Mouse (Mus musculus) spleen, adult 12 weeks (tissue): ENCODE measurements around the gene Irak2.
A peak's percentile ranks its signal among the peaks of the same experiment; 100 is the strongest.

Experiments
- DNase-seq: peaks from one replicate; pipeline ENCODE4 v3.0.0; 2022; ENCODE audit warnings: low spot score

Gene Irak2

DNA sequence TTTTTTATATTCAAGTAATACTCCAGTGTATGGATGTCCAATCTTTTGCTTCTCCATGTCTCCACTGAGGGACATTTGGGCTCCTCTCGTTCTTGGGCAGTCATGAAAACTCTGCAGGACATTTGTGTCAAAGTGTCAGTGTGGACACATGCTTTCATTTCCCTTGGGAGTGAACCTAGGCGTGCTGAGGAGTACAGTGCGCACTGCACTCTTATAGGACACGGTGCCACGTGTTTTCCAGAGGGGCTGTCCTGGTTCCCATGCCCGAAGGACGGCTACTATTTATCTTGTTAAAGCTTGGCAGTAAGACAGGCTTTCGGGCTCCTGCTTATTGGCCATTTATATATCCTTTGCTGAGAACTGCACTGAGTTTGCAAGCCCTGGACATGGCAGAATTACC, 4.3 kb downstream of the Irak2 start:
- DNase-seq = no peak

DNA sequence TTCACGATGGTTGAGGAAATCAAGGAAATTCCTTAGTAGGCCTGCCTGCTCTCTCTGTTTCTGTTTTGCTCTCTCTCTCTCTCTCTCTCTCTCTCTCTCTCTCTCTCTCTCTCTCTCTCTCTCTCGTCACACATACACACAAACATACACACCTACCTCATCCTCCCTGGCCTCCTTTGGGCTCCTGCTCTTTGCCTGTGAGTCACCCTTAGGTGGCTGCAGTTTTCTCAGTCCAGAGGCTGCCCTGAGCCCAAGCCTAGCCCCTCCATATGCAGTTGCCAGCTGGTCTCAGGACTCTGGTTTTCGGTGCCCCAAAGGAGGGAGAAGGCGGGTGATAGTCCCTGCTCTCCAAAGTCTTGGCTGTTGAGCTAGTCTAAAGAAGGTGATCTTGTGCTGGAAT, 4.8 kb downstream of the Irak2 start:
- DNase-seq = no peak

- no peak for DNase-seq
These were observed 5.7 kb downstream of the Irak2 start for GRCm38 (mm10) chr6:113643967-113644366.

GRCm38 (mm10) chr6:113644808-113645207, 6.5 kb downstream of the Irak2 start:
- DNase-seq = no peak

DNA sequence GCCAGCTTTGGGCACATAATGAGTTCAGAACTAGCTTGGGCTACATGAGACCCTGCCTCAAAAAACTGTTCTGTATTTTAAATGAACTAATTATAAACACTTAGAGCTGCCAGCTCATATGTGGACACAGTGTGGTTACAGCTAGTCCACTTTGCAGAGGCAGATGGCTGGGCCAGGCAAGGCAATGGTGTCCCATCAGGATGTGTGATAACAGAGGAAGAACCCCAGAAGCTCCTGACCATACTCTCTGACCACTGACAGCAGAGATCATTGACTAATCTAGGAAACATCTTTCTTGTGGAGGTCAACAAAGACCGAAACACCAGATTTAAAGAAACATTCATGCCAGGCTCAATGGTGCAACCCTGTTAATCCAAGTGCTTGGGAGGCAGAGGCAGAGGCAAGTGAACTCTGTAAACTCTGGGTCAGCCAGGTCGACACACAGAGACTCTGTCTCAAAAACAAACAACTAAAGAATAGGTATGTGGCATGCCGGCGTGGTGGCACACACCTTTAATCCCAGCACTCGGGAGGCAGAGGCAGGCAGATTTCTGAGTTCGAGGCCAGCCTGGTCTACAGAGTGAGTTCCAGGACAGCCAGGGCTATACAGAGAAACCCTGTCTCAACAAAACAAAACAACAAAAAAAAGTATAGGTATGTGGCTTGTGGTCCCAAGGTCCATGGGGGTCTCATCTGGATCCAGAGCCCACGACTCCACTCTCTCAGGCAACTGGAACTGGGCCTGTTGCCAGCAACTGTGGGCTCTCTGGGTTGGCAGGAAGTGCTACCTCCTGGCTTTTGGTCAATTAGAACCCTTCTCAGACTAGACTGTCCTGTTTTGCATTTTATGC, 11.3 kb downstream of the Irak2 start:
- no peak for DNase-seq

DNA sequence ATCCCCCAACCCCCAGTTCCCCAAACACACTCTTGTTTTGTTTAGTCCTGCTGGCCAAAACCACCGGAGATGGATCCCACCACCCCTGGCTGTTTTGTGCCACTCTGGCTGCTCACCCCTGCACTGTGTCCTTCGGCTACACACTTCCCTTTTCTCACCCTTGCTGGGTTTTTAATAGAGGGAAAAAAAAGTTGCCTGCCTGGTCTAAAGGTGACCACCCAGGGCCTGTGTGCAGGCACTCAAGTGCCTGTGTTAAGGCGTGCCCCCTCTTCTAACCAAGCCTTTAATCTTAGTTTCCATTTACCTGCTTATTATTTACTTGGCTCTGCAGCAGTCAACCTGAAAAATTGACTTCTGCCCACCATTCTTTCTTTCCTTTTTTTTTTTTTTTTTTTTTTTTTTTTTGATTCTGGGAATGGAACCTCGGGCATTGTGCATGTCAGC, 12.0 kb downstream of the Irak2 start:
- DNase-seq = no peak

DNA sequence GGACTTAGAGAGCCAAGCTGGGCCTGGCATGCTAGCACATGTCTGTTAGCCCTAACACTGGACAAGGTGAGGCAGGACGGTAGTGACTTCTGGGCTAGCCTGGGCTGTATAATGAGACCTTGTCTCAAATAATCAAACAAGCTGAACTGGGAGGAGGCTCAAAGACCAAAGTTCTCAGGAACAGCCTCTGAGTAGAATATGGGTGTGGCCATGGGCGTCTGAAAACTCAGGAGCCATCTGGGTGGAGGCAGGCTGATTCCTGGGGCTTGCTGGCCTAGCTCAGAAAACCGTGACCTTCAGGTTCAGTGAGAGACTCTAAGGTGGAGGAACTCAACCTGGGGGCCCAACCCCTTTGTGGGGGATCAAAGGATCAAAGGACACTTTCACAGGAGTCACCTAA, 13.4 kb downstream of the Irak2 start:
- no peak for DNase-seq

DNA sequence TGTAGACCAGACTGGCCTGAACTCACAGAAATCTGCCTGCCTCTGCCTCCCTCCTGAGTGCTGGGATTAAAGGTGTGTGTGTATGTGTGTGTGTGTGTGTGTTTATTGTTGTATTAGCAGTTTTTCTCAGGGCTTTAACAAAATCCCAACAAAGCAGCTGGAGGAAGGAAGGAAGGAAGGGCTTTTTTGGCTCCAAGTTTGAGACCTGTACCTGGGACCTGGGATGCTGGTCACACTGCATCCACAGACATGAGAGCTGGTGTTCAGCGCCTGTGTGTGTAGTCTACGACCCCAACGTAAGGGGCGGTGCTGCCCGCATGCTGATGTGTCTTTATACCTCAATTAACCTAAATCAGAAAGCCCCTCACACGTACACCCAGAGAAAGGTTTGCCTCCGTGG, 15.3 kb downstream of the Irak2 start:
- no peak for DNase-seq

DNA sequence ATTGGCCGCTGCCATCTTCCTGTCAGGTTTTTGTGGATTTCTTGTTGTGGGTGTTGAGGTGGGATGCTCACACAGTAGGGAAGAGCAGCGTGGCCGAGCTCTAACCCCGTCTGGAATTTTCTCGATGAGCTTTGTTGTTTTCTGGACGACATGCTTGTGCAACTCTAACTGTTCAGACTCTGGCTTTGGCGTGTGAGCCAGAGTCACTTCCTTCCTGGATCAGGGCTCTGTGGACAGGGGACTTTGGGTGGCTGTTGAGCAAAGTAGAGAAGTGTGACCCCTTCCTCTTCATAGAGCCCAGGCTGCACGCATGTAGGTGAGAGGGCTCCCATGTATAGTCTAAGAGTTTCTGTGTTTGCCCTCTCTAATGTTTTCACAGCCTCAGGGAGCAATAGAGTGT, 15.8 kb downstream of the Irak2 start:
- no peak for DNase-seq

- no peak for DNase-seq
These were observed 16.6 kb downstream of the Irak2 start for GRCm38 (mm10) chr6:113654753-113655397.

- no peak for DNase-seq
These were observed 17.2 kb downstream of the Irak2 start for GRCm38 (mm10) chr6:113655475-113655874.

GRCm38 (mm10) chr6:113656847-113657246, 18.6 kb downstream of the Irak2 start:
- no peak for DNase-seq

DNA sequence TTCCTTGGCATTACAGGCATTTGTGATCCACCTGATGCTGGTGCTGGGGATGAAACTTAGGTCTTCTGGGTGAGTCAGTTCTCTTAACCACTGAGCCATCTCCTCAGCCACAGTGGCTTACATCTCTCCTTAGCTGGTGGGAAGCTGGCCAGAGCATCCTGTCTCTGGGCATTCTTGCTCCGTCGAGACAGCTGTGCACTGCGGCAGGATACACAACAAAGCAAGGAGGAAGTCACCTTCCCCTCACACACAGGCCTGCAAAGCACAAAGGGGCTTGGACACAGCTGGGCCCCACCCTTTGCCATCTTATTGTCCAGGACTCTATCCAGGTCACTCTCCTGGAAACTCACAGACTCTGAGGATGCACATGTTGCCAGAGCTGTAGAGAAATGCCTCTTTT, 20.0 kb downstream of the Irak2 start:
- no peak for DNase-seq

- DNase-seq = no peak
These were observed 21.6 kb downstream of the Irak2 start for GRCm38 (mm10) chr6:113659648-113660491.

DNA sequence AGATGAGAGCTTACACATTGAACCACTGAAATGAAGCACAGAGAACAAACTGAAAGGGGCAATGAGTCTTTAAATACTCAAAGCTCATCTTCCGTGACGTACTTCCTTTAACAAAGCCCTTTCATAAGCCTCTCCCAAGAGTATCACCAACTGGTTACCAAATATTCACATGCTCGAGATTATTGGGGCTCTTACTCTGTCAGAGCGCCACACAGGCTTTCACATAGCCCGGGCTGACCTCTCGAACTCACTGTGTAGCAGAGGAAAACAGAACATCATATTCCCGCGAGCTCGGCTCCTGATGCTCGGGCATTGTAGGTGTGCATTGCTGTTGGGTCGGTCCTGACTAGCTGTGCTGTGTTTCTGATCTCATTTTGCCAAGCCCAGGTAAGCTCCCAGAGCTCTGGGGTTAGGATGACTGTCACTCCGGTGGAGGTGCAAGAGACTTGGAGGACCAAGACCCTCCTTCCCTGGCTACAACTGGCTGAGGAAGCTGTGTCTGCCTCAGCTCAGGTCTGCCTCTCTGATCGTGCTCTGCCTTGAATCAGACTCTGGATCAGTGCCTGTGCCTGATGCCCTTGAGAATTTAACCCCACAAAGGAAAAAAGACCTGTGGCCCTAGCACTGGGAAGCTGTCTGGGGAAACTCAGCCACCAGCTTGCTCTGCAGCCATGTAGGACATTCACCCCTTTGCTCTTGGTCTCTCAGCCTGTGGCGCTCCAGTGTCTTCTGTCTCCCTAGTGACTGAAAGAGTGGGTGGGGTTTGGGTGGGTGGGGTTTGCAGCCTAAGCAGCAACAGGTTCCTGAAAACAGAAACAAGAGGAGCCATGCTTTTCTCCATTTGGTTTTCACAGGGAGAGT, 22.5 kb downstream of the Irak2 start:
- peak; percentile 19 for DNase-seq

GRCm38 (mm10) chr6:113661353-113662241, 23.3 kb downstream of the Irak2 start:
- DNase-seq = peak; percentile 54

DNA sequence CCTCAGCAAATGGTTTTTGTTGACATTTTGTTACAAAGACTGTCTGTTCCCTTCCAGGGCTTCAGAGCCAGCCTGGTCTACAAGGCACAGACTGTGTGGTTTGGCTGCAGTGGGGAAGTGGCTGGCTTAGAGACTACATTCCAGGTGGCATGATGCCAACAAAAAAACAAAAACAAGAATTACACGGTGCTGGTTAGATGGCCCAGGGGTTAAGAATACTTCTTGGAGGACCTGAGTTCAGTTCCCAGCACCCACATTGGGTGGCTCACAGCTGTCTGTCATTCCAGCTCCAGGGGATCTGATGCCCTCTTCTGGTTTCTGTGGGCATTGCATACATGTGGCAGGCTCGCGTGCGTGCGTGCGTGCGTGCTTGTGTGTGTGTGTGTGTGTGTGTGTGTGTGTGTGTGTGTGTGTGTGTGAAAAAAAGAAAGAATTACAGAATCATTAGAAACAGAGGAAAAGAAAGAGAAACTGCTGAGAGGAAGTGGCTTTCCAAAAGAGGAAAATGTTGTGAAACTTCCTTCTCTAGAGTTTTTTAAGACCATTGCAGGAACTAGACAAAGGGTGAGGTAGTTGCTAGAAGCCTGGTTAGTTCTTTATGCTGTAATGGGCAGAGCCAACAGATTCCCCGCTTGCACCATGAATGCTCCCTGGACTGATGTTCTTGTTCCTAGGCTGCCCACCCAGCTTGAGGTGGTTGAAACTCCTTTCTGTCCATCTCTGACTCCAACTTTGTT, 24.9 kb downstream of the Irak2 start:
- DNase-seq = no peak

- no peak for DNase-seq
These were observed 26.0 kb downstream of the Irak2 start for GRCm38 (mm10) chr6:113664305-113664704.

GRCm38 (mm10) chr6:113667611-113668122, 29.4 kb downstream of the Irak2 start:
- DNase-seq = no peak
